Mouse (Mus musculus) monocyte, adult 5-6 weeks (primary cell): ENCODE data around the gene Naaladl1. TPM values are rescaled to one million over a fixed set of nuclear protein-coding genes. Genes with fewer than 3 reads are reported as not detected.

Experiments
- ATAC-seq: fragments of 153-309, 156-312 bp; replicated peaks from 2 replicates; pipeline ENCODE4 v1.8.0; 2017; ENCODE audit warnings: mild to moderate bottlenecking; ENCODE audit not compliant: low TSS enrichment, insufficient number of reproducible peaks, severe bottlenecking, poor library complexity, low FRiP score
- total RNA-seq: library from RNA; stranded (forward); fragments of 200-1000, 200-491, 200-594 nt; gene quantifications from 3 replicates; pipeline ENCODE4 v1.2.3, GENCODE M21; 2017

Naaladl1 gene
- 1.3 TPM in 1 of 3 replicates, not detected in the others for total RNA-seq

DNA sequence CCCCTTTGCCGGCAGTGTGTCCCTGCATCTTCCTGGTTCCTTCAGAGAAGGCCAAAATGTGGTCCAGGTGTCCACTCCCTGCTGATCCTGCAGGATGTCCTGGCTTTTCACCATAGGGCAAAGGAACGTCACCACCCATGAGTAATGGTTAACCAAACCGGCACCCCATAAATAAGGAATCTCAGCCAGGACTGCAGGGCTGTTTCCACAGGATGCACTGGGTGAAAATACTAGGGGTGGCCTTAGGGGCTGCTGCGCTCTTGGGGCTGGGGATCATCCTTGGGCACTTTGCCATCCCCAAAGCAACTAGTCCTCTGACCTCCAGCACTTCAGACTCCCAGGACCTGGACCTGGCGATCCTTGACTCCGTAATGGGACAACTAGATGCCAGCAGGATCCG is at the start of gene Naaladl1:
Gene Naaladl1 (plus strand): TSS at position 197 of the 400 bp plus-strand sequence.
- ATAC-seq = no peak

DNA sequence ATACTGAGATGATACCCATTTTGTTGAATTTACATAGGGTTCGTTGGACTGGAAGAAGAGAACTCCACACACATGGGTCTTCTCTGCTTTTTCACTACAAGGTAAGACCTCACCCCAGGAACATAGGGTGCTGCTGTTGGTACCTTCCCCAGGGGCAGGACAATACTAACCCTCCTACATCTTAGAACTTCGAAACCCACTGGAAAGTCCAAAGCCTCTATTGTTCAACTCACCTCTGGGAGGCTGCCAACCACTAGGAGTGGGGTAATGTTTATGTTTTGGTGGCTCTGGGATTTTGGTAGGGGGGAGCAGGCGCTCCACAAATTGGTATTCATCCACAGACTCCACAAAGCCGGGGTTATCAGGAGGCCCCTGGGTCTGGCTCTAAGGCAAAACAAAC is 48.9 kb upstream of the Naaladl1 start:
- ATAC-seq = no peak

- peak; percentile 73 for ATAC-seq
Observed at GRCm38 (mm10) chr19:6057313-6058096, 48.1 kb upstream of the Naaladl1 start, which contains the start of the genes Mrpl49 and Fau. Gene Mrpl49 (minus strand): TSS chr19:6057785. Gene Fau (plus strand): TSS chr19:6057844.

GRCm38 (mm10) chr19:6058513-6058912 is 47.1 kb upstream of the Naaladl1 start:
- no peak for ATAC-seq

- ATAC-seq = no peak
Observed at GRCm38 (mm10) chr19:6058966-6059365, 46.6 kb upstream of the Naaladl1 start.

- peak; percentile 78 for ATAC-seq
Observed at GRCm38 (mm10) chr19:6061021-6061533, 44.5 kb upstream of the Naaladl1 start, which contains the start of gene Znhit2. Gene Znhit2 (plus strand): TSS chr19:6061192.

GRCm38 (mm10) chr19:6061641-6062302 is 43.8 kb upstream of the Naaladl1 start:
- ATAC-seq = 0 out of 2 replicates have a peak, but pooled peaks have one; percentile 29

- no peak for ATAC-seq
Observed at GRCm38 (mm10) chr19:6062418-6062817, 43.2 kb upstream of the Naaladl1 start.

GRCm38 (mm10) chr19:6063081-6063480 is 42.5 kb upstream of the Naaladl1 start:
- no peak for ATAC-seq

DNA sequence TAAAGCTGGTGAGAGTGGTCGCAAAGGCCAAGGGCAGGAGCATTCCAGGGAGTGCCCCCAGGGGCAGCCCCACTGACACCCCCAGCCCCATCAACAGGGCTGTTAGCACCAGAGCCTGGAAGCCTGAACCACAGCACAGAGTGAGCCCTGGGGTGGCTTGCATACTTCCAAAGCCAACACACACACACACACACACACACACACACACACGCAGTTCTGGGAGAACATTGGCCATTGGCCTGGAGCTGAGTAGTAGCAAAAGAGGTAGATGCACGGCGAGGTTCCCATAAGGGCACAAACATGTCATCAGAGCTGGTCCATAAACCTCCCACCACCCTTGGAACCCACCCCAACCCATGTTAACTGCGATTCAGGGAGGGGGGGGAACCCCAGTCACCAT is 39.0 kb upstream of the Naaladl1 start:
- no peak for ATAC-seq

GRCm38 (mm10) chr19:6067011-6067723 is 38.4 kb upstream of the Naaladl1 start:
- ATAC-seq = peak; percentile 60

DNA sequence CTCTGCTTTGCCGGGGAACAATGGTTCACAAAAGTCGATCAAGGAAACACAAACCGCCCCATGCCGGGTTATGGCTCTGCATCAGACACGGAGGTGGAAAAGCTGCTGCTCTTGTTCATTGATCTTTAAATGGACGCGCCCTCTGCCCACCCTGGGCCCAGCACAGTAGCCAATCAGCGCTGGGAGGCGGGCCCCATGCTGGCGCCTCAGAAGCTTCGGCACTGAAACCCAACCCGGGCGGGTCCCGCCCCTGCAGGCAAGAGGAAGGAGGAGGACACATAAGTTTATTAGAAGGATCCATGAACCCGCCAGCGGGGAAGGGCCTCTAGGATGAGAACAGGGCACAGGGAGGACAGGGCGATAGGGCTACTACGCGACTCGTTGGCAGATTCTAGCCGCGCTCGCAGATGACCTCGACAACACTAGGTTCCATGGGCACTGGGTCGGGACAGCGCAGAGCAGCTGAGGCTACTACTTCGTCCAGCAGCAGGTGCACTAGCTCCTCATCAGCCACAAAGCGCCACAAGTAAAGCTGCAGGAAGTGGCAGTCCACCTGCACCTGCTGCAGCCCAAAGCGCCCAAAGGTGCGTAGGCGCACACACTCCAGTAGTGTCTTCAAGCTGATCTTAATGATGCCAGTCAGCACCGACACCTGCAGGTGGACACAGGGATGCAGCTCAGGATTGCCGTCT is 37.7 kb upstream of the Naaladl1 start, which contains the start of gene Tm7sf2:
Gene Tm7sf2 (minus strand): TSS at position 650 of the 692 bp plus-strand sequence.
- peak; percentile 80 for ATAC-seq

DNA sequence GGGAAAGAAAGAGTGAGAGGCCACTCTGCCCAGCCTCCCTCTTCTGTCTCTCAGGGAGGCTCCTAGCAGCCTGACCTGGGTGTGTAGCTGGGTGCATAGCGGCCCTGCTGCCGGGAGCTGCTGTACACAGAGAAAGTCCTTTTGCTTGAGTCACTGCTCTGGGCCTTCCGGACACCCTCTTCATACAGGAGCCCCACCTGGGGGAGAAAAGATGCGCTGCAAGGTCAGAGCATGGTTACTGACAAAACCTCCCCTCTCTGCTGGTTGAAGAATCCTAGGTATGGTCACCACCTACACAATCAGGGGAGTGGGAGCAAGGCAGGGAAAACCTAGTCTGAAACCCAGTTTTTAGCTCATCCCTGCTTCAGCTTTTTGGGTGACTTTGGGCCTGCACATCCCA is 36.6 kb upstream of the Naaladl1 start:
- no peak for ATAC-seq

GRCm38 (mm10) chr19:6069851-6070250 is 35.7 kb upstream of the Naaladl1 start:
- ATAC-seq = no peak

GRCm38 (mm10) chr19:6070571-6071250 is 34.9 kb upstream of the Naaladl1 start:
- ATAC-seq = no peak

GRCm38 (mm10) chr19:6071261-6071660 is 34.3 kb upstream of the Naaladl1 start:
- ATAC-seq = no peak

- 0 out of 2 replicates have a peak, but pooled peaks have one; percentile 55 for ATAC-seq
Observed at GRCm38 (mm10) chr19:6073889-6074288, 31.7 kb upstream of the Naaladl1 start.
